Mouse (Mus musculus): Measurements from ENCODE around the gene Agtpbp1.
"Not testable (repeated sequence)": the region's sequence is repeated elsewhere in the genome, so short reads cannot be mapped to it uniquely, and the experiment has no call there.

Gene Agtpbp1

GRCm38 (mm10) chr13:59584947-59585647, at the start of gene Agtpbp1, which contains the start of gene Naa35:
Gene Agtpbp1 (minus strand): TSS chr13:59585227.
Gene Naa35 (plus strand): TSS chr13:59585259.
- DNase-seq (ENCODE audit: low spot score in 2 of 2), result peak; percentile 98 to 99

- no peak for DNase-seq (ENCODE audit: low spot score in 2 of 2)
These were observed 49.6 kb upstream of the Agtpbp1 start for GRCm38 (mm10) chr13:59634637-59635036.

- DNase-seq (ENCODE audit: low spot score in 2 of 2), result no peak
These were observed 41.7 kb upstream of the Agtpbp1 start for GRCm38 (mm10) chr13:59626739-59627138.

GRCm38 (mm10) chr13:59624903-59625302, 39.9 kb upstream of the Agtpbp1 start:
- no peak for DNase-seq (ENCODE audit: low spot score in 2 of 2)

GRCm38 (mm10) chr13:59624389-59624788, 39.4 kb upstream of the Agtpbp1 start:
- no peak for DNase-seq (ENCODE audit: low spot score in 2 of 2)

- no peak for DNase-seq (ENCODE audit: low spot score in 2 of 2)
These were observed 36.8 kb upstream of the Agtpbp1 start for GRCm38 (mm10) chr13:59621643-59622489.

- no peak for DNase-seq (ENCODE audit: low spot score in 2 of 2)
These were observed 33.4 kb upstream of the Agtpbp1 start for GRCm38 (mm10) chr13:59618463-59618862.

GRCm38 (mm10) chr13:59615554-59615953, 30.5 kb upstream of the Agtpbp1 start:
- no peak for DNase-seq (ENCODE audit: low spot score in 2 of 2)

- no peak for DNase-seq (ENCODE audit: low spot score in 2 of 2)
These were observed 30.1 kb upstream of the Agtpbp1 start for GRCm38 (mm10) chr13:59615152-59615551.

- no peak for DNase-seq (ENCODE audit: low spot score in 2 of 2)
These were observed 28.8 kb upstream of the Agtpbp1 start for GRCm38 (mm10) chr13:59613868-59614267.

- no peak for DNase-seq (ENCODE audit: low spot score in 2 of 2)
These were observed 25.4 kb upstream of the Agtpbp1 start for GRCm38 (mm10) chr13:59610437-59610836.

- DNase-seq (ENCODE audit: low spot score in 2 of 2), result no peak
These were observed 24.9 kb upstream of the Agtpbp1 start for GRCm38 (mm10) chr13:59609885-59610284.

- DNase-seq (ENCODE audit: low spot score in 2 of 2), result no peak
These were observed 20.3 kb upstream of the Agtpbp1 start for GRCm38 (mm10) chr13:59605221-59605922.

- DNase-seq (ENCODE audit: low spot score in 2 of 2), result no peak
These were observed 19.5 kb upstream of the Agtpbp1 start for GRCm38 (mm10) chr13:59604511-59604910.

GRCm38 (mm10) chr13:59603096-59603495, 18.1 kb upstream of the Agtpbp1 start:
- no peak for DNase-seq (ENCODE audit: low spot score in 2 of 2)

- no peak for DNase-seq (ENCODE audit: low spot score in 2 of 2)
These were observed 7.6 kb upstream of the Agtpbp1 start for GRCm38 (mm10) chr13:59592630-59593029.

GRCm38 (mm10) chr13:59592058-59592457, 7.0 kb upstream of the Agtpbp1 start:
- DNase-seq (ENCODE audit: low spot score in 2 of 2), result not testable (repeated sequence)

GRCm38 (mm10) chr13:59590691-59591090, 5.7 kb upstream of the Agtpbp1 start:
- DNase-seq (ENCODE audit: low spot score in 2 of 2), result no peak

GRCm38 (mm10) chr13:59589672-59590071, 4.6 kb upstream of the Agtpbp1 start:
- no peak for DNase-seq (ENCODE audit: low spot score in 2 of 2)

GRCm38 (mm10) chr13:59587201-59587600, 2.2 kb upstream of the Agtpbp1 start:
- no peak for DNase-seq (ENCODE audit: low spot score in 2 of 2)

GRCm38 (mm10) chr13:59585648-59586005, 600 bp upstream of the Agtpbp1 start:
- DNase-seq (ENCODE audit: low spot score in 2 of 2), result no peak

- DNase-seq (ENCODE audit: low spot score in 2 of 2), result peak in 1 of 2 experiments; percentile 21
These were observed 546 bp downstream of the Agtpbp1 start for GRCm38 (mm10) chr13:59584481-59584880.
